Mouse (Mus musculus): ENCODE measurements around the gene D8Ertd738e.

Gene D8Ertd738e

GRCm38 (mm10) chr8:84249257-84250170, at the start of gene D8Ertd738e:
TSS of gene D8Ertd738e (minus strand) at chr8:84249719.
- DNase-seq (ENCODE audit: low spot score), result peak; percentile 87

- no peak for DNase-seq (ENCODE audit: low spot score)
These were observed 47.7 kb upstream of the D8Ertd738e start for GRCm38 (mm10) chr8:84297029-84297785.

- peak; percentile 14 for DNase-seq (ENCODE audit: low spot score)
These were observed 42.2 kb upstream of the D8Ertd738e start for GRCm38 (mm10) chr8:84291688-84292087.

- no peak for DNase-seq (ENCODE audit: low spot score)
These were observed 41.6 kb upstream of the D8Ertd738e start for GRCm38 (mm10) chr8:84291086-84291485.

- DNase-seq (ENCODE audit: low spot score), result no peak
These were observed 39.4 kb upstream of the D8Ertd738e start for GRCm38 (mm10) chr8:84288892-84289291.

GRCm38 (mm10) chr8:84285665-84286064, 36.1 kb upstream of the D8Ertd738e start:
- peak; percentile 20 for DNase-seq (ENCODE audit: low spot score)

GRCm38 (mm10) chr8:84284608-84285063, 35.1 kb upstream of the D8Ertd738e start:
- peak; percentile 38 for DNase-seq (ENCODE audit: low spot score)

- DNase-seq (ENCODE audit: low spot score), result no peak
These were observed 31.3 kb upstream of the D8Ertd738e start for GRCm38 (mm10) chr8:84280777-84281176.

- DNase-seq (ENCODE audit: low spot score), result no peak
These were observed 26.9 kb upstream of the D8Ertd738e start for GRCm38 (mm10) chr8:84276447-84276846.

GRCm38 (mm10) chr8:84273968-84274367, 24.4 kb upstream of the D8Ertd738e start:
- no peak for DNase-seq (ENCODE audit: low spot score)

GRCm38 (mm10) chr8:84272302-84272701, 22.8 kb upstream of the D8Ertd738e start:
- DNase-seq (ENCODE audit: low spot score), result no peak

GRCm38 (mm10) chr8:84269950-84270773, 20.6 kb upstream of the D8Ertd738e start, which contains the start of gene Ccdc130:
TSS of gene Ccdc130 (minus strand) at chr8:84270380.
- peak; percentile 99 for DNase-seq (ENCODE audit: low spot score)

- DNase-seq (ENCODE audit: low spot score), result no peak
These were observed 11.6 kb upstream of the D8Ertd738e start for GRCm38 (mm10) chr8:84261098-84261497.

- DNase-seq (ENCODE audit: low spot score), result peak; percentile 89
These were observed 7.5 kb upstream of the D8Ertd738e start, which contains the start of gene Mri1 for GRCm38 (mm10) chr8:84256822-84257610. TSS of gene Mri1 (minus strand) at chr8:84257326.

GRCm38 (mm10) chr8:84256458-84256821, 6.9 kb upstream of the D8Ertd738e start:
- DNase-seq (ENCODE audit: low spot score), result no peak

- DNase-seq (ENCODE audit: low spot score), result no peak
These were observed 6.3 kb upstream of the D8Ertd738e start for GRCm38 (mm10) chr8:84255858-84256257.

GRCm38 (mm10) chr8:84241821-84242220, 7.7 kb downstream of the D8Ertd738e start:
- no peak for DNase-seq (ENCODE audit: low spot score)

- DNase-seq (ENCODE audit: low spot score), result no peak
These were observed 8.4 kb downstream of the D8Ertd738e start for GRCm38 (mm10) chr8:84241167-84241566.

GRCm38 (mm10) chr8:84237542-84238229, 11.8 kb downstream of the D8Ertd738e start:
- no peak for DNase-seq (ENCODE audit: low spot score)

- DNase-seq (ENCODE audit: low spot score), result peak; percentile 99
These were observed 12.5 kb downstream of the D8Ertd738e start, which contains the start of gene Zswim4 for GRCm38 (mm10) chr8:84236998-84237473. TSS of gene Zswim4 (minus strand) at chr8:84237055.
